Mouse (Mus musculus) cerebellum, adult 9-11 months (tissue): Measurements from ENCODE around the gene Aco1.
"Not testable (repeated sequence)": the region's sequence is repeated elsewhere in the genome, so short reads cannot be mapped to it uniquely, and the experiment has no call there.

Source experiments
- DNase-seq: peaks from one replicate; pipeline ENCODE4 v3.0.0; 2022

Gene Aco1

GRCm38 (mm10) chr4:40142743-40143532 lies at the start of gene Aco1:
Gene Aco1 (plus strand): TSS chr4:40143081.
- peak; percentile 99 for DNase-seq

- DNase-seq: no peak
Observed at GRCm38 (mm10) chr4:40094974-40095373, 47.9 kb upstream of the Aco1 start.

- no peak for DNase-seq
Observed at GRCm38 (mm10) chr4:40102996-40103395, 39.9 kb upstream of the Aco1 start.

DNA sequence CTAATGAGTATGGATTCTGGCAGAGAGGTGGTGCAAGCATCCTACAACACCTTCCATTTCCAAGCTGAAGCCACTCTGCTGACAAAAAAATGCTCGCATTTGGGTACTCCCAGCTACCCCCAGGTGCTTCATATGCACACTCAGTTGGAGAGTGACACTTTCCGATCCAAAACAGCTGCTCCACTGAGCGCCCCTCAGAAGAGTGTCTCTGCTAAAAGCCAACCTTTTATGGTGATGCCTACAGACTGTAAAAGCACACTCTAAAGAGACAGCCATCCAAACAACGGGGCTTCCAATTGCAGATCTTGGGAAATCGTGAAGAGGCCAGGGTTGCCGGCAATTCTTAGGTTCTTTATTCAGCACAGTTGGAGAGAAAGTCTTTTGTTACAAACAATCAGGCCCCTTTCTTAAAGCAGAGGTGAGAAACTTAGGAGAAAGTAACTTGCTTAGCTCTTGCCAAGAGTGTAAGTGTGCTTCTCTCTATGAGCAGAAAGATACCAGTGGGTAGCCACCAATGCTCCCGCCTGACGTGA lies 36.8 kb upstream of the Aco1 start:
- DNase-seq: no peak

GRCm38 (mm10) chr4:40108030-40108429 lies 34.9 kb upstream of the Aco1 start:
- no peak for DNase-seq

DNA sequence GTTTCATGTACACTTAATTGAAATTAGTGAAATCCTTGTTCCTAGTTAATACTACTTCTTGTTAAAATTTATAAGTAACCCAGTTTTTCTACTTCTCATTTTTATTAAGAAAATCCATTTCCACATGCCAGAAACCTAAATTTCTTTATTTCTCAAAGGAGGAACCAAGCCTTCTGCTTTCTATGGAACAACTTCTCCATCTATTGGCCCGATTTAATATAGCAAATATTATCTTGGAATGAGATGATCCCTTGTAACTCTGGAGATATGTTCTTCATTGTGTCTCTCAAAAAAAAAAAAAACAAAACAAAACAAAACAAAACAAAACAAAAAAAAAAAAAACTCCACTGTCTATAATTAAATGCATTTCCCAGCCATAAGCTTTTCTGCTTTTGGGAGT lies 29.7 kb upstream of the Aco1 start:
- no peak for DNase-seq

GRCm38 (mm10) chr4:40121221-40121620 lies 21.7 kb upstream of the Aco1 start:
- no peak for DNase-seq

- not testable (repeated sequence) for DNase-seq
Observed at GRCm38 (mm10) chr4:40122291-40122690, 20.6 kb upstream of the Aco1 start.

DNA sequence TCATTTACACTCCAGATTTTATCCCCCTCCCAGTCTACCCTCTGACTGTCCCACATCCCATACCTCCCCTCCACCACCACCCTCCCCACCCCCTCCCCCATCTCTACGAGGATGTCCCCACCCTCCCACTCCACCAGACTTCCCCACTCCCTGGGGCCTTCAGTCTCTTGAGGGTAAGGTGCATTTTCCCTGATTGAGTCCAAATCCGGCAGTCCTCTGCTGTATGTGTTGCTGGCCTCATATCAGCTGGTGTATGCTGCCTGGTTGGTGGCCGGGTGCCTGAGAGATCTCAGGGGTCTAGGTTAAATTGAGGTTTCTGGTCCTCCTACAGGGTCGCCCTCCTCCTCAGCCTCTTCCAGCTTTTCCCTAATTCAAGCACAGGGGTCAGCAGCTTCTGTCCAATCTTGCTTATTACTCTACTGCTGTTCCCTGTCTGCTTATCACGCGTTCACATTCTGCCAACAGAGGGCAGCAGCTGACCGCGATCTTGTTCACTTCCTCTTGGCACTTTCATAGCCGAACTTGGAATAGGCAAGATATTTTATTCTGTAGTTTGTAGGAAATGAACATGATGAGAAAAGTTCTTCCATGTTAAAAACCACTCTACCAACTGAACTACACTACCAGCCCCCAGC lies 8.3 kb upstream of the Aco1 start:
- DNase-seq: peak; percentile 48

DNA sequence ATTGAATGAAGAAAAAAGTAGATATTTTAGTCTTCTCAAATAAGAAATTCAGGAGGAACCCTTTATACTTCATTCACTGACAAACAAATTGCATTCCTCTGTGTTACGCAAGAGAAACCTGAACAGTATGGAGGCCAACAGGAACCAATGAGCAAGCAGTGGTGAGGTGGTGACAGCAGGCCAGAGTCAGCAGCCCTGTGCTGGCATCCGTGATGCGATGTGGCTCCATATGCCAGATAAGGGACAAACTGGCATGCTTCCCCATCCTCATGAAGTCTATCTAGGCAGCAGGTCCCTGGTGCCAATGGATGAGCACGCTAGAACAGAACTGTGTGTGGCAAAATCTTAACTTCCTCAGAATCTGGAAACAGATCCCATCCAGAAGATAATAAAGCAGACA lies 6.4 kb upstream of the Aco1 start:
- DNase-seq: no peak

DNA sequence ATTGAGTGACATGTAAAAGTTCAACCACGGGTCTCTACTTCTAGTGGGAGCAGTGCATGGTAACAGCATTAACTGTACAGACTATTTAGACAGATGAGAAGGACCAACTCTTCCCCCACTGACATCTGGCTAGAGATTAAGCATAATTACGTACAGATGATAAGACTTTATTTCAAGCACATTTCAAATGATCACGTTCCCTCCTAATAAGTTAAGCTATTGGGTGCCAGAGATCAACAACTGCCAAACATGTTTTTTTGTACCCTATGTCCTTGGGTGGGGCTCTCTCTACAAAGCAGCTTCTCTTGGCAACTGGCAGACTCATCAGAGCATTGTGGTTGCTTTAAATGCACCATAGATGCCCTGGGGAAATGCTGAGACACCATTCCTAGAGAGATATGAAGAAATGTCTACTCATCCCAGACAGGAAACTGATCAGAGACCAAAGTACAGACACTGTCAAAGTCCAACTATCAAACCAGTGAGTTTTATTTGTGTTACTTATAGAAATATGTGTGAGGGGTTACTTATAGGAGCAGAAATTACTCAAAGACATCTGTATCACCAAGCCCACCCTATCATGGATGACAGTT lies 3.1 kb upstream of the Aco1 start:
- DNase-seq: no peak

DNA sequence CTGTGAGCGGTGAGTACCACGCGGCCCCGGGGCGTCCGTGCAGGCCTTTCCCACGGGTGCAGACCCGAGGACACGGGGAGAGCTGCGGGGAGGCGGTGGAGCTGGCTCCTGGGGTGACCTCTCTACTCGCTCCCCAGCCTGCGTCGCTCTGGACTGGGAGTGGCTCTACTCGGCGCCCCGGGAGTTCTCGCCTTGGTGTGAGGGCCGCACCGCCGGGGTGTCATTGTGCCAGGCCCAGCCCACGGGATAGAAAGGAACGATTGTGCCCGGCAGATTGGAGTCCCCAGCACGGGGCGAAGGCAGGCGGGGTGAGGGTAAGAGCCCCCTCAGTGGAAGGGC lies 621 bp downstream of the Aco1 start:
- no peak for DNase-seq

GRCm38 (mm10) chr4:40144543-40144942 lies 1.7 kb downstream of the Aco1 start:
- DNase-seq: peak; percentile 22

GRCm38 (mm10) chr4:40144981-40145380 lies 2.1 kb downstream of the Aco1 start:
- no peak for DNase-seq

GRCm38 (mm10) chr4:40148281-40148680 lies 5.4 kb downstream of the Aco1 start:
- no peak for DNase-seq

GRCm38 (mm10) chr4:40150046-40150445 lies 7.2 kb downstream of the Aco1 start:
- DNase-seq: no peak

DNA sequence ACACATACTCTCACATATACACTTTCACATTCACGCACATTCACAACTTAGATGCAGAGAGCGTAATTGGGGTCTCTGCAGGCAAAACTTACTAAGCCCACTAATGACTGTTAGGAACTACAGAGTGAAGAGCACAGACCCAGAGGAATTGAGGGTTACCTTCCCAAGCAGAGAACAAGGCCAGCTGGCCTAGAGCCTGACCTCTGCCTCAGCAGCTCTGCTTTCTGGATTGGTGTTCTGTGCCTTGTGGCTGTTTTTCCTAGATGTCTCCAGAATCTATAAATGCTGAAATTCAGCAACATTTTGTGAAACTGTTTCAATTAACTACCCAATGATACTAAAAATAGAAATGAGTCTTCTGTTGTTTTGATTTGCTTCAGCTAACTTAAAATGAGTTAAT lies 9.9 kb downstream of the Aco1 start:
- DNase-seq: no peak

GRCm38 (mm10) chr4:40153500-40153899 lies 10.6 kb downstream of the Aco1 start:
- no peak for DNase-seq

DNA sequence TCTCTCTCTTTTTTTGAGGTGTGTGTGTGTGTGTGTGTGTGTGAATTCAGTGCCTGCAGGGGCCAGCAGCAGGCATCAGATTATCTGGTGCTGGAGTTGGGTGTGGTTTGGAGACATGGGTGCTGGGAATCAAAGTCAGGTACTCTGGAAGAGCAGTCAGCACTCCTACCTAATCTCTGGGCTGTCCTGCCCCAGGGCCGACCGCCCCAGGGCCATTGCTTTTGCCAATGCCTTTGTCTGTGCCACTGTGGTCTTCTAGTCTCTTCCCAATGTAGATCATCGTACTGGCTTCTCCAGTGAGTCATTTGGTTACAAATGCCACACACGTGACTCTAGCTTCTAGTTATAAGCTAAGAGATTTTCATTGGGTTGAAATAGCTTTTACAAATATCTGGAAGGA lies 11.9 kb downstream of the Aco1 start:
- no peak for DNase-seq

DNA sequence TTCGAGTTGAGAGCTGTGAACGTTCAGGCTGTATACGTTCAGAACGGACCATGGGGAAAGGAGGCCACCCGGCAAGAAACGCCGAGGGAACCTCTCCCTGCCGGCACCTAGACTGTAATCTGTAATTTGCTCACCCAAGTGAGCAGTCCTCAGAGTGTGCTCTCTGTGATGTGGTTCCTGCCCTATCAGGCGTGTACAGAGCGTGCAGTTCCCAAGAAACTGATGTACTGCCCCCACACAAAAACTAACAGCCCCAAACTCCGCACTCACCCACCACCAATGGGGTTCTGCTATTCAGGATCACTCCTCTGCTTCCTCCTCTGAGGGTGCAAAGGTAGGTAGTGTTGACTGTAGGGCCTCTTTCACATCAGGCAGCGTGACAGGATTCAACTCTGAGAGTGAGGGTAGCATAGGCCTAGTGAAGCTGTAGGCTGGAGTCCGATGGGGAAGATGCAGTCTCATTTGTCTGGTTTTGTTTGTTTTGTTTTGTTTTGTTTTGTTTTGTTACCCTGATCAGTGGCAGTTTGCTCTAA lies 12.7 kb downstream of the Aco1 start:
- DNase-seq: no peak

- DNase-seq: no peak
Observed at GRCm38 (mm10) chr4:40156153-40156552, 13.3 kb downstream of the Aco1 start.

DNA sequence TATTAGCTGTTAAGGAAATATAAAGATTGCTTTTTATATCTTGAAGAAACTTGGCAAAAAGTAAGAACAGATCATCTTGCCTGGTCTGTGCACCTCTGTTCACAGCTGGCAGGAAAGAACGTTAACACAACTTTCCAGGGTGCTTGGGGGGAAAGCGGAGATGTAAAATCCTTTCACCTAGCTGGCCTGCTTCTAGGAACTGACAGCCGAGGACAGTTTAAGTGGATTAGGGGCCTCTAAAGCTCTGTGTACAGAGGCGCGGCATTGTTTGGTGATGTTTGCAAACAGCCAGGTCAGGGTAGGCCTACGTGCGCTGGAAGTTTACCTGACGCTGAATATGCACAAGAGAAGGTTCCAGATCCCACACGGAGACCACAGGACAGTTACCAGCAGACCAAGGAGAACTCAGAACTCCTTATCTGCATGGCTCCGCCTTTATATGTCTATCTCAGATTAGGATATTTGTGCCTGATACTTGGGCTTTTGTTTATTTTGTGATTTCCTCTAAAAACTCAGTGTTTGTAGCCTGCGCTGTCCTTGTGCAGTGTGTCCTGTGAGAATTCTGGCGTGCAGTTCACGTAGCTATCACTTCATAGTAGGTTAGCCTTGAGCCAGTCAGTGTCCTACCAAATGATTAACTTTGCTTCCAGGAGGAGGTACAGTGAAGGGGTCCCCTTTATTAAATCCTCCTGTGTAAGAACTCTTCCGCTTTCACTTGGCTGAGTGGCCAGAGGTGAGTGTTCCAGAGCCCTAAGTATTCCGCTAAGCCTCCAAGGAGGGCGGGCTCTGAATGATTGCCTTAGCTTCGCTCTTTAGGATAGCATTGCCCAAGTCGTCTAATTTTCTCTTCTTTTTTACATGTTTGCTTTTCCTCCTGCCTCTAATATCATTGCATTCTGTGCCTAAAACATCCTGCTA lies 14.0 kb downstream of the Aco1 start:
- DNase-seq: no peak
